ENCODE assay signal across 10 mouse cellular contexts in the genomic region with DNA sequence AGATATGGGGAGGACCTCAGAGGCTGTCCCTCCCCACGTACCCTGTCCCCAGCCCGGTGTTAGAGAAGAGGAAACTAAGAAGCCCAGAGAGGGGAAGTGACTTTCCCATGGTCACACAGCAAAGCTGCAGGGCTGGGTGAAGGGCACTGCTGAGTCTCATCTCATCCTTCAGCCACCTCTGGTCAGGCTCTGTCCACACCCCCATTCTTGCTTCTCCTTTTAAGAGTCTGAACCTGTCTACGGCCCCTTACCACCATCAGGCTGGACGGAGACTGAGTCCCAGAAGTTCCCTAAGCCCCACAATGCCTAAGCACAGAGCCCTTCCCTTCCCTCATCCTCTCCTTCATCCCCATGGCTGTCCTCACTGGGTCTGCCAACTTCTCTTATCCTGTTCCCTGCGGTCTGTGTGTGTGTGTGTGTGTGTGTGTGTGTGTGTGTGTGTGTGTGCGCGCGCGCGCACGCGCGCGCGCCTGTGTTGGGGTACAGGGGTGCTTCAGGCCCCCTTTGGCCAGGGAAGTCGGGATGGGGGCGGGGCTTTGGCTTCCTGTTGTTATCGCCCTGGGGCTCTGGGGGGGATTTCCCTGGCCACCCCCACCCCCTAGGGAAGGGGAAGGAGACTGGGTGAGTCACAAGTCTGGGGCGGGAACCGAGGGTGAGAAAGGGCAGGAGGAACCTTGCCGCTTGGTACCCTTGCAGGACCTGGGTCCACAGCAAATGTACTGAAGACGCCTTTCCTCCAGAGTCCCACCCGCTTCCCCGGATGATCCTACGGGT. TPM values are rescaled to one million over a fixed set of nuclear protein-coding genes. Genes with fewer than 3 reads are reported as not detected.
A peak's percentile ranks its signal among the peaks of the same experiment; 100 is the strongest.
DNase-seq lines count a peak whose midpoint lies in the region; ATAC-seq and TF ChIP-seq lines count a peak whose summit lies in the region.
"Had no signal": no experiment of that assay in that cellular context is flagged by ENCODE, and none has a peak within 500 bp of the region (broad histone marks: within the 10 kb centered on the region; RNA-seq: fewer than 3 reads in every experiment).

No protein-coding gene starts in this region.

- DNase-seq in kidney, postnatal 36 days, result peak; percentile 30 to 62
- peak; percentile 88 for DNase-seq in spleen, adult 18-20 months
- DNase-seq in embryo, embryonic 9.5 days (ENCODE audit: extremely low spot score), result no peak
- no peak for DNase-seq in right cerebral cortex, postnatal 4 days
- DNase-seq in urinary bladder, postnatal 4 days (ENCODE audit: low spot score in 2 of 2), result no peak

- ATAC-seq in kidney, embryonic 14.5 days (ENCODE audit: low FRiP score, low TSS enrichment), result no peak
- peak; percentile 42; the same call in 1 of the 2 replicates for ATAC-seq in liver, embryonic 12.5 days

- TF ChIP-seq CTCF in bone marrow, adult 2 months (IDR thresholded peaks at IDR 0.05; ENCODE audit: control insufficient read depth, insufficient read depth, low read length), result no peak

- H3K4me2 ChIP-seq in kidney, embryonic 14.5 days (replicated peaks; ENCODE audit: low read depth, low read length), result no peak overlapping the region
- 0 out of 2 replicates have a peak overlapping the region, but pooled peaks have one; percentile 13 for H3K4me2 ChIP-seq in liver, embryonic 12.5 days
- H3K4me2 ChIP-seq: heart, embryonic 13.5 days had no signal

- no peaks in the 10 kb centered on the region for H3K36me3 ChIP-seq in kidney, embryonic 14.5 days (ENCODE audit: control insufficient read depth, insufficient read depth, low read length)
- H3K36me3 ChIP-seq in liver, embryonic 12.5 days, result no peaks in the 10 kb centered on the region
- H3K36me3 ChIP-seq: heart, embryonic 13.5 days had no signal

- H3K4me1 ChIP-seq in kidney, embryonic 14.5 days (ENCODE audit: control insufficient read depth, insufficient read depth, low read length), result no peaks in the 10 kb centered on the region
- no peaks in the 10 kb centered on the region; the same call in 1 of the 2 replicates for H3K4me1 ChIP-seq in bone marrow, adult 2 months (ENCODE audit: control insufficient read depth, insufficient read depth, low read length)
- peaks cover 17% of the 10 kb centered on the region for H3K4me1 ChIP-seq in liver, embryonic 12.5 days

- H3K9me3 ChIP-seq in kidney, embryonic 14.5 days (ENCODE audit: control insufficient read depth, low read length), result no peaks in the 10 kb centered on the region
- H3K9me3 ChIP-seq in liver, embryonic 12.5 days (replicated peaks), result no peaks in the 10 kb centered on the region
- H3K9me3 ChIP-seq: heart, embryonic 13.5 days had no signal

- 80% methylated on average over 18 of the region's 25 CpGs for WGBS in kidney, embryonic 14.5 days
- WGBS in bone marrow, adult 2 months, result 5% methylated on average over 25 of the region's 25 CpGs
- WGBS in liver, embryonic 12.5 days (ENCODE audit: insufficient replicate concordance), result 43% methylated on average over 25 of the region's 25 CpGs

- H3K4me3 ChIP-seq in kidney, embryonic 14.5 days (ENCODE audit: low read length), result no peak overlapping the region
- H3K4me3 ChIP-seq in bone marrow, adult 2 months (replicated peaks; ENCODE audit: control insufficient read depth, low read depth, low read length), result no peak overlapping the region
- no peak overlapping the region for H3K4me3 ChIP-seq in liver, embryonic 12.5 days
- H3K4me3 ChIP-seq: heart, embryonic 13.5 days; myocyte had no signal

- no peak for TF ChIP-seq POLR2A in bone marrow, adult 2 months (IDR thresholded peaks at IDR 0.05; ENCODE audit: borderline replicate concordance, control insufficient read depth, low read depth, low read length)

- no peak overlapping the region for H3K27ac ChIP-seq in kidney, embryonic 14.5 days (ENCODE audit: low read depth, low read length)
- peak overlapping the region; percentile 35 for H3K27ac ChIP-seq in bone marrow, adult 2 months (ENCODE audit: control insufficient read depth, insufficient read depth, low read depth, low read length, poor library complexity)
- H3K27ac ChIP-seq in liver, embryonic 12.5 days, result no peak overlapping the region
- H3K27ac ChIP-seq: heart, embryonic 13.5 days had no signal

- no peaks in the 10 kb centered on the region for H3K27me3 ChIP-seq in kidney, embryonic 14.5 days (ENCODE audit: control insufficient read depth, insufficient read depth, low read length)
- peaks cover 4% of the 10 kb centered on the region; the same call in 1 of the 2 replicates for H3K27me3 ChIP-seq in liver, embryonic 12.5 days (replicated peaks)

- H3K9ac ChIP-seq in kidney, embryonic 14.5 days (ENCODE audit: low read depth, low read length), result no peak overlapping the region
- H3K9ac ChIP-seq in liver, embryonic 12.5 days, result no peak overlapping the region
- H3K9ac ChIP-seq: heart, embryonic 13.5 days had no signal

RNA-seq across cellular contexts. Expression of gene Zfp574, which starts 47.9 kb away (rescaled TPM):
- 21.9 and 33.4 TPM in 2 replicates for polyA plus RNA-seq in kidney, embryonic 14.5 days (2014; fragmentation: Nextera tagmentation; extraction: Ambion mirVana)
- 8.1 and 11.3 TPM in 2 replicates for polyA plus RNA-seq in bone marrow, adult 2 months (2011; ENCODE audit: insufficient read depth, insufficient read length, low replicate concordance, missing spikeins)
- polyA plus RNA-seq in liver, embryonic 12.5 days (2016; fragmentation: Nextera tagmentation; extraction: Ambion mirVana), result 14.4 and 15.7 TPM in 2 replicates

RNA-seq across cellular contexts. Expression of gene Grik5, which starts 48.1 kb away (rescaled TPM):
- polyA plus RNA-seq in kidney, embryonic 14.5 days (2014; fragmentation: Nextera tagmentation; extraction: Ambion mirVana), result 13.2 and 14.2 TPM in 2 replicates
- polyA plus RNA-seq in bone marrow, adult 2 months (2011; ENCODE audit: insufficient read depth, insufficient read length, low replicate concordance, missing spikeins), result 7.3 and 9.7 TPM in 2 replicates
- polyA plus RNA-seq in liver, embryonic 12.5 days (2016; fragmentation: Nextera tagmentation; extraction: Ambion mirVana), result 2.5 and 3.0 TPM in 2 replicates

RNA-seq across cellular contexts. Expression of gene Pou2f2, which starts 59.3 kb away (rescaled TPM):
- 0.39 and 0.90 TPM in 2 replicates for polyA plus RNA-seq in kidney, embryonic 14.5 days (2014; fragmentation: Nextera tagmentation; extraction: Ambion mirVana)
- 7.8 and 16.8 TPM in 2 replicates for polyA plus RNA-seq in bone marrow, adult 2 months (2011; ENCODE audit: insufficient read depth, insufficient read length, low replicate concordance, missing spikeins)
- 1.9 TPM in 2 replicates for polyA plus RNA-seq in liver, embryonic 12.5 days (2016; fragmentation: Nextera tagmentation; extraction: Ambion mirVana)

Comparison
In these comparisons a context has a peak if more than half of its experiments do, and no peak if none do; other contexts are left out.
1. DNase-seq: peak in kidney, postnatal 36 days (2 of 2) and spleen, adult 18-20 months (2 of 2); none in embryo, embryonic 9.5 days (single experiment), right cerebral cortex, postnatal 4 days (single experiment) and urinary bladder, postnatal 4 days (0 of 2).